ENCODE assay signal across 8 mouse cellular contexts in the genomic region with DNA sequence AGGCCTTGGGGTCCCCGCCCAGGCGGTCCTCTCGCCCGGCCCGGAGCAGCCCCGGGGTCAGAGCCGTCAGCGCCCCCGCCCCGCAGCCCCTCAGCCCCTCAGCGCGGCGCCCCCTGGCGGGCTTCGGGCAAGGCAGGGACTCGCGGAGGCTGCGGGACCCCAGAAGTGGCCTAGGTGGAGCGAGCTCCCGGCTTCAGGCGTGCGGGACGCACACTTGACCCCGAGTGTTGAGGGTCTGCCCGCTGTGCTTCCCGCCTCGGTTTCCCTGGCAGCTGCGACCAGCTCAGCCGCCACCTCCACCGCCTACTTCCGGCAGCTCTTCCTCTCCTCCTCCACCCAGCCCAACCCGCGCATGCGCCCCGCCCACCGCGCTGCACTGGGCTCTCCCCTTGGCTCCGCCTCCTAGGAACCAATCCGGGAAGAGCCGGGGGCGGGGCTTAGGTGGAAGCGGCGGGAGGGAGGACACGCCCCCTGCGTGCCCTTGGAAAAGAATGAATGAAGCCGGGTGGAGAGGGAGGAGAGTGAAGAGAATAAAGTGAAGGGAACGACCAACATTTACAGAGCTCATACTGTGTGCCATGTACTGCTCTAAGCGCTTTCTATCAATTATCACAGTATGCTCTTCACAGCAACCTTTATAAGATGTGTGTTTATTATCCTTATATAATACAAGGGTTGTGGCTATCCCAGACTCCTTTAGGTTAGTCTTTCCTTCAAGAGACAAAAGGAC. TPM values are rescaled to one million over a fixed set of nuclear protein-coding genes. Genes with fewer than 3 reads are reported as not detected.
DNase-seq lines count a peak whose midpoint lies in the region; ATAC-seq and TF ChIP-seq lines count a peak whose summit lies in the region.

Gene Smap2, minus strand, starts transcription at position 320 of the 730 bp plus-strand sequence.

- peak; percentile 77; the same call in 1 of the 2 replicates for TF ChIP-seq POLR2A in limb, embryonic 14.5 days (IDR thresholded peaks at IDR 0.05; ENCODE audit: borderline replicate concordance, extremely low read depth, insufficient read depth, insufficient read length)

- no peaks in the 10 kb centered on the region for H3K27me3 ChIP-seq in embryonic facial prominence, embryonic 14.5 days (replicated peaks; ENCODE audit: control insufficient read depth, insufficient read depth, low read length)
- H3K27me3 ChIP-seq in limb, embryonic 14.5 days (ENCODE audit: control insufficient read depth, insufficient read depth, low read length): no peaks in the 10 kb centered on the region
- no peaks in the 10 kb centered on the region for H3K27me3 ChIP-seq in midbrain, postnatal 0 days (ENCODE audit: insufficient read depth, low read length)

- H3K36me3 ChIP-seq in embryonic facial prominence, embryonic 14.5 days (ENCODE audit: control insufficient read depth, insufficient read depth, low read length): no peaks in the 10 kb centered on the region
- no peaks in the 10 kb centered on the region for H3K36me3 ChIP-seq in limb, embryonic 14.5 days (ENCODE audit: control insufficient read depth, insufficient read depth, low read length)
- H3K36me3 ChIP-seq in midbrain, postnatal 0 days (ENCODE audit: insufficient read depth, low read length): no peaks in the 10 kb centered on the region

- H3K27ac ChIP-seq in embryonic facial prominence, embryonic 14.5 days (replicated peaks; ENCODE audit: low read depth, low read length): peak within 1 kb of the TSS; percentile 17; the same call in 1 of the 2 replicates
- H3K27ac ChIP-seq in limb, embryonic 14.5 days (replicated peaks; ENCODE audit: low read depth, low read length): peak within 1 kb of the TSS; percentile 52
- H3K27ac ChIP-seq in midbrain, postnatal 0 days (ENCODE audit: low read depth, low read length): peak within 1 kb of the TSS; percentile 67

- peak; percentile 98 for ATAC-seq in embryonic facial prominence, embryonic 14.5 days (ENCODE audit: low read depth)
- peak; percentile 98 for ATAC-seq in limb, embryonic 14.5 days (ENCODE audit: low FRiP score, low read depth)
- peak; percentile 98 for ATAC-seq in midbrain, postnatal 0 days (ENCODE audit: low FRiP score)

- H3K4me3 ChIP-seq in embryonic facial prominence, embryonic 14.5 days (ENCODE audit: low read depth, low read length): peak within 1 kb of the TSS; percentile 66
- peak within 1 kb of the TSS; percentile 96 for H3K4me3 ChIP-seq in limb, embryonic 14.5 days (replicated peaks; ENCODE audit: low read length)
- H3K4me3 ChIP-seq in midbrain, postnatal 0 days (ENCODE audit: low read depth, low read length): peak within 1 kb of the TSS; percentile 65

- no peaks in the 10 kb centered on the region for H3K9me3 ChIP-seq in embryonic facial prominence, embryonic 14.5 days (ENCODE audit: control insufficient read depth, low read length)
- H3K9me3 ChIP-seq in limb, embryonic 14.5 days (ENCODE audit: control insufficient read depth, low read length): no peaks in the 10 kb centered on the region
- no peaks in the 10 kb centered on the region for H3K9me3 ChIP-seq in midbrain, postnatal 0 days (ENCODE audit: low read length)

- peak within 1 kb of the TSS; percentile 82 for H3K9ac ChIP-seq in embryonic facial prominence, embryonic 14.5 days (ENCODE audit: low read depth, low read length)
- peak within 1 kb of the TSS; percentile 86 for H3K9ac ChIP-seq in limb, embryonic 14.5 days (ENCODE audit: low read depth, low read length, severe bottlenecking)
- H3K9ac ChIP-seq in midbrain, postnatal 0 days (replicated peaks; ENCODE audit: low read length, poor library complexity, severe bottlenecking): peak within 1 kb of the TSS; percentile 82

- DNase-seq in 3T3-L1 (ENCODE audit: low read depth, low spot score): peak; percentile 96
- DNase-seq in adrenal gland, postnatal 4 days (ENCODE audit: low spot score in 2 of 2): peak; percentile 99 to 100
- DNase-seq in embryonic facial prominence, embryonic 14.5 days (ENCODE audit: low spot score): peak; percentile 99
- DNase-seq in heart, adult 8-10 months (ENCODE audit: low spot score): peak; percentile 96
- DNase-seq in kidney, adult 9 months: peak; percentile 99
- DNase-seq in limb, embryonic 14.5 days (ENCODE audit: low spot score): peak; percentile 98
- DNase-seq in midbrain, postnatal 0 days (ENCODE audit: low spot score): peak; percentile 98
- peak; percentile 97 to 98 for DNase-seq in spleen, postnatal 14 days (ENCODE audit: low spot score in 2 of 2)

- H3K4me2 ChIP-seq in embryonic facial prominence, embryonic 14.5 days (ENCODE audit: low read depth, low read length): peak within 1 kb of the TSS; percentile 72
- peak within 1 kb of the TSS; percentile 79 for H3K4me2 ChIP-seq in limb, embryonic 14.5 days (replicated peaks; ENCODE audit: low read depth, low read length, severe bottlenecking)
- peak within 1 kb of the TSS; percentile 69 for H3K4me2 ChIP-seq in midbrain, postnatal 0 days (ENCODE audit: low read depth, low read length, poor library complexity, severe bottlenecking)

- TF ChIP-seq CTCF in midbrain, postnatal 0 days (IDR thresholded peaks at IDR 0.05): peak; percentile 67

- peaks cover 9% of the 10 kb centered on the region for H3K4me1 ChIP-seq in embryonic facial prominence, embryonic 14.5 days (ENCODE audit: control insufficient read depth, insufficient read depth, low read length)
- peaks cover 8% of the 10 kb centered on the region for H3K4me1 ChIP-seq in limb, embryonic 14.5 days (ENCODE audit: control insufficient read depth, insufficient read depth, low read length)
- H3K4me1 ChIP-seq in midbrain, postnatal 0 days (ENCODE audit: insufficient read depth, low read length): no peaks in the 10 kb centered on the region; the same call in 1 of the 2 replicates

- under 1% methylated on average over 20 of the region's 48 CpGs for WGBS in embryonic facial prominence, embryonic 14.5 days
- 1% methylated on average over 27 of the region's 48 CpGs for WGBS in limb, embryonic 14.5 days
- WGBS in midbrain, postnatal 0 days: under 1% methylated on average over 39 of the region's 48 CpGs

RNA-seq across cellular contexts. Expression of gene Smap2, which starts in this region (rescaled TPM):
- 10 to 100 TPM; 39.4 to 41.5 TPM for total RNA-seq in adrenal gland, postnatal 4 days (2021)
- 18.4 and 19.2 TPM in 2 replicates for polyA plus RNA-seq in embryonic facial prominence, embryonic 14.5 days (2014; fragmentation: Nextera tagmentation; extraction: Ambion mirVana)
- total RNA-seq in heart, adult 8-10 months (2022): 10 to 100 TPM; 39.1 to 57.5 (median 49.1) TPM
- 19.8 and 21.7 TPM in 2 replicates for polyA plus RNA-seq in limb, embryonic 14.5 days (2012; rRNA removed)
- polyA plus RNA-seq in limb, embryonic 14.5 days (2014; fragmentation: Nextera tagmentation; extraction: Ambion mirVana): 17.3 and 19.7 TPM in 2 replicates
- 91.6 and 98.7 TPM in 2 replicates for total RNA-seq in midbrain, postnatal 0 days (2014; rRNA removed)
- polyA plus RNA-seq in midbrain, postnatal 0 days (2015; fragmentation: Nextera tagmentation; extraction: Ambion mirVana): 42.7 and 45.5 TPM in 2 replicates

Comparison
In these comparisons a context has a peak if more than half of its experiments do, and no peak if none do; other contexts are left out.
1. Peak in every context shown above with its lines: DNase-seq, ATAC-seq, H3K4me3 ChIP-seq and H3K27ac ChIP-seq.
2. H3K27ac ChIP-seq: peak in every context shown above with its lines; median percentile 67 in midbrain, postnatal 0 days; 52 in limb, embryonic 14.5 days; 17 in embryonic facial prominence, embryonic 14.5 days.